Mouse (Mus musculus) limb, embryonic 11.5 days (tissue): ENCODE results near the gene Adssl1. TPM values are rescaled to one million over a fixed set of nuclear protein-coding genes. Genes with fewer than 3 reads are reported as not detected.

Experiments used
- ATAC-seq: fragments of 200-750 bp; cut with Nextera tagmentation; 2 replicates; pipeline ENCODE4 v1.8.0; 2017; ENCODE audit warnings: low read depth; ENCODE audit not compliant: insufficient number of reproducible peaks, low FRiP score, low TSS enrichment
- DNase-seq: peaks from one replicate; pipeline ENCODE4 v3.0.0-alpha.2; 2015; ENCODE audit warnings: low spot score
- H3K27ac ChIP-seq: fragments of 300-500 bp; sonication (generic); replicated peaks from 2 replicates; pipeline ENCODE4 v1.5.1; 2014; ENCODE audit warnings: low read depth, mild to moderate bottlenecking, low read length
- H3K27me3 ChIP-seq: fragments of 300-500 bp; sonication (generic); 2 replicates; pipeline ENCODE4 v1.6.1; 2014; ENCODE audit warnings: mild to moderate bottlenecking, low read length, mixed read lengths; ENCODE audit not compliant: control insufficient read depth, insufficient read depth
- H3K36me3 ChIP-seq: fragments of 300-500 bp; sonication (generic); 2 replicates; pipeline ENCODE4 v1.6.1; 2014; ENCODE audit warnings: mild to moderate bottlenecking, low read length, moderate library complexity, mixed read lengths; ENCODE audit not compliant: control insufficient read depth, insufficient read depth
- H3K4me1 ChIP-seq: fragments of 300-500 bp; sonication (generic); 2 replicates; pipeline ENCODE4 v1.6.1; 2014; ENCODE audit warnings: low read length, mixed read lengths; ENCODE audit not compliant: control insufficient read depth, insufficient read depth
- H3K4me2 ChIP-seq: fragments of 300-500 bp; sonication (generic); 2 replicates; pipeline ENCODE4 v1.6.1; 2014; ENCODE audit warnings: low read depth, mild to moderate bottlenecking, moderate library complexity; ENCODE audit not compliant: severe bottlenecking
- H3K4me3 ChIP-seq: fragments of 300-500 bp; sonication (generic); 2 replicates; pipeline ENCODE4 v1.5.1; 2014; ENCODE audit warnings: low read depth, low read length
- H3K9ac ChIP-seq: fragments of 300-500 bp; sonication (generic); 2 replicates; pipeline ENCODE4 v1.6.1; 2014; ENCODE audit warnings: mild to moderate bottlenecking, low read length
- H3K9me3 ChIP-seq: fragments of 300-500 bp; sonication (generic); 2 replicates; pipeline ENCODE4 v1.6.1; 2016; ENCODE audit warnings: low read length; ENCODE audit not compliant: control insufficient read depth
- WGBS: fragments of 180-500 bp; shearing (Covaris S2); extraction: QIAGEN DNeasy Blood & Tissue Kit; methylation state at CpG from one replicate; pipeline ENCODE4 v1.1.7; 2014; 5-methylcytosine and 5-hydroxymethylcytosine counted together
- polyA plus RNA-seq: library from polyadenylated mRNA; unstranded; fragments of >200 nt; fragmentation: Nextera tagmentation; extraction: Ambion mirVana; gene quantifications from 2 replicates; pipeline ENCODE4 v1.2.1, GENCODE M21; 2014

Adssl1 gene
- polyA plus RNA-seq, 1 experiment from 2014 or later = 4.4 TPM

DNA sequence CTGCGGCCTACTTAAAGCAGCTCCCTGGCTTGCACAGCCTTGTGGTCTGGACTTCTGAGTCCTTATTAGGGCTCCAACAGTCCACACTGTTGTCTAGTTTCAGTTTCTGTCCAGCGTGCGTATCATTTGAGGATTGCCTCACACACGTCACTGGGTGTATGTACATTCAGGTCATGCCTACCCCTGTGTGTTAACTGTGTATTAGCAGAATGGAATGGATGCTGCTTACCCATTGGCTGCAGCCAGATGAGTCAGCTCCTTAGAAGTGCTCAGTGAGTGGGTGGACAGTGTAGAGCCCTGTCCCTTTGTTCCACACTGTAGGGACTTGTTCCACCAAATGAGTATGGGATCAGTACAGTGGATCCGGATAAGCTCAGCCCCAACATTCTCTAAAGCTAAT, 28.2 kb downstream of the Adssl1 start:
- ATAC-seq (no peak), DNase-seq (no peak)
- H3K36me3 ChIP-seq = peaks cover 20% of the 10 kb centered on the region; the same call in 1 of the 2 replicates
- H3K9ac ChIP-seq = no peak overlapping the region
- no peaks in the 10 kb centered on the region for H3K27me3 ChIP-seq
- H3K27ac ChIP-seq = no peak overlapping the region
- no peaks in the 10 kb centered on the region for H3K9me3 ChIP-seq
- no peak overlapping the region for H3K4me2 ChIP-seq
- peaks cover 7% of the 10 kb centered on the region; the same call in 1 of the 2 replicates for H3K4me1 ChIP-seq
- 92% methylated on average over 5 of the region's 5 CpGs for WGBS
- H3K4me3 ChIP-seq = no peak overlapping the region

GRCm38 (mm10) chr12:112651778-112652439, 32.1 kb downstream of the Adssl1 start:
- Histone ChIP-seq H3K36me3 (peaks cover 42% of the 10 kb centered on the region), H3K9ac (no peak overlapping the region), H3K27ac (no peak overlapping the region), H3K4me3 (no peak overlapping the region), H3K27me3 (no peaks in the 10 kb centered on the region), H3K4me2 (no peak overlapping the region), H3K9me3 (no peaks in the 10 kb centered on the region), H3K4me1 (no peaks in the 10 kb centered on the region)
- ATAC-seq (no peak), DNase-seq (no peak)
- 83% methylated on average over 5 of the region's 5 CpGs for WGBS

GRCm38 (mm10) chr12:112653157-112653824, 33.4 kb downstream of the Adssl1 start:
- Histone ChIP-seq H3K36me3 (peaks cover 49% of the 10 kb centered on the region), H3K4me1 (no peaks in the 10 kb centered on the region), H3K4me2 (no peak overlapping the region), H3K9ac (no peak overlapping the region), H3K27ac (no peak overlapping the region), H3K4me3 (no peak overlapping the region), H3K27me3 (no peaks in the 10 kb centered on the region), H3K9me3 (no peaks in the 10 kb centered on the region)
- WGBS = 61% methylated on average over 7 of the region's 7 CpGs
- ATAC-seq (peak; percentile 61), DNase-seq (peak; percentile 90)

- no peak overlapping the region for H3K4me3 ChIP-seq
- no peak overlapping the region for H3K4me2 ChIP-seq
- H3K9me3 ChIP-seq = no peaks in the 10 kb centered on the region
- peaks cover 47% of the 10 kb centered on the region for H3K36me3 ChIP-seq
- H3K9ac ChIP-seq = no peak overlapping the region
- ATAC-seq = no peak
- no peak overlapping the region for H3K27ac ChIP-seq
- no peak for DNase-seq
- H3K4me1 ChIP-seq = no peaks in the 10 kb centered on the region
- no peaks in the 10 kb centered on the region for H3K27me3 ChIP-seq
- WGBS = 85% methylated on average over 5 of the region's 5 CpGs
These were observed 34.2 kb downstream of the Adssl1 start for GRCm38 (mm10) chr12:112654076-112654475.

DNA sequence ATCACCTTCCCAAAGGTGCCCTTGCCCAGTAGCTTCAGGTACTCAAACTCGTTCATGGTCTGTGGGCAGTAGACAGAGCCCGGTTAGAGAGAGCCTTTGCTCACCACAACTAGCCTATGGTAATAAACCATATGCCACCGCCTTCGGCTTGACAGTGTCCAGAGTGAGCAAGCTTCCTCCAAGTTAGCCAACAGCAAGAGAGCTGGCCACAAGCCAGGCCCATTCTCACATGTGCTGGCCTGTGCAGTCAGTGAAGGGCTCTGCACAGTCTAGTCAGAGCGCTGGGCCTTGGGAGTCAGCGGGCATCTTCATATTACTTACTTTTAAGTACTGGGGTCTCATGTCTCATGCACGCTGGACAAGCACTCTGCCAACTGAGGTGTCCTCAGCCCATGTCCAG, 38.8 kb downstream of the Adssl1 start:
- no peak overlapping the region for H3K4me3 ChIP-seq
- no peak overlapping the region for H3K27ac ChIP-seq
- 94% methylated on average over 7 of the region's 7 CpGs for WGBS
- H3K9ac ChIP-seq = no peak overlapping the region
- no peaks in the 10 kb centered on the region for H3K9me3 ChIP-seq
- peaks cover 56% of the 10 kb centered on the region for H3K36me3 ChIP-seq
- DNase-seq = no peak
- peaks cover 7% of the 10 kb centered on the region for H3K4me1 ChIP-seq
- H3K4me2 ChIP-seq = no peak overlapping the region
- ATAC-seq = no peak
- H3K27me3 ChIP-seq = no peaks in the 10 kb centered on the region

DNA sequence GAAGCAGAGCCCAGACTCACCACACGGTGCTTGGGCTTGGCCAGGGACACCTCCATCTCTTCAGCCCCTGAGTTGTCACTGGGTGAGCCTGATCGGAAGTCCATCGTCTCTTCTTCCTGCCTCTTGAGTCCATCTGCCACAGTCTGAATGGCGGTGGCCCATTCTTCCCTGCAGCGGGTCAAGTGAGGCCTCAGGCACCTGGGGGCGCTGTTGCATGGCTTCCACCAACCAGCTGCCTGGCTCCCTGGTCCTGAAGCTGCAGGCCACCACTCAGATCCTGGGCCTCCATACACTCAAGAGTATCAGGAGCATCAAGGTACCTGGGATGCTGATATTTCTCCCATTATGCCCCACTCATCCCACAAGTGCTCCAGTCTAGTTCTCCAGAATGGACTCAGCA, 39.3 kb downstream of the Adssl1 start:
- H3K27ac ChIP-seq = no peak overlapping the region
- DNase-seq (no peak), ATAC-seq (no peak)
- H3K9ac ChIP-seq = no peak overlapping the region
- H3K9me3 ChIP-seq = no peaks in the 10 kb centered on the region
- peaks cover 7% of the 10 kb centered on the region for H3K4me1 ChIP-seq
- no peak overlapping the region for H3K4me2 ChIP-seq
- peaks cover 55% of the 10 kb centered on the region for H3K36me3 ChIP-seq
- H3K27me3 ChIP-seq = no peaks in the 10 kb centered on the region
- WGBS = 88% methylated on average over 6 of the region's 6 CpGs
- H3K4me3 ChIP-seq = no peak overlapping the region

DNA sequence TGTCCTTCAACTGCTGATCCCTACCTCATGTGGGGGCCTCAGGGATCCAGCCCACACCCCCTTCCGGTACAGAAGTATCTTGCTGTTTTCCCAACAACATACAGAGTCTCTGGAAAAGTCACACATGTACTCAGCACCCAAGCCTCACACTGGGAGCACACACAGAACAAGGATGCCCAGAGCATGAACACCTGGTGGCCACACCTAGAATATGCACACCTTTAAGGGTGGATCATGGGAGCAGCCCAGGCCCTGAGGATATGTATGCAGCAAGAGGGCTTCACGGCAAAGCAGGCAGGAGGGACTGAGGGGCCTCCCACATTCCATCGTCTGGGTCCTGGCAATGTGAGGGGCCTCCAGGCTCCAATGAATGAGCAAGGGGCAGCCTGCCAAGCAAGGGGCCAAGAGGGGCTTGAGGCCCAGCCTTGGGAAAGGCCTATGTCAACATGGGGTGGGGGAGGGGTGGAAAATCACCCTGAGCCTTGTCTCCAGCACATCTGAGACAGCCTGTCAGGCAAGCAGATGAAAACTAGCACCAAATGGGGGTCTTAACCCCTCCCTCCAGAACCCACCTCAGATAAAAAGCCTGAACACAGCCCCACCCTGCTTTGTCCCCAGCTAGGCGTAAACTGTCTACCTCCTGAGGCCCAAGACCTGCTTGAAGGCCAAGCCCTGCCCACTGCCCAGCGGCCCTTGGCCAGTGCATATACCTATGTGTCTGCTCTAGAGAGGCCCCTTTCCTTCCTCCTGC, 40.9 kb downstream of the Adssl1 start:
- Histone ChIP-seq H3K36me3 (peaks cover 51% of the 10 kb centered on the region), H3K4me1 (peaks cover 10% of the 10 kb centered on the region), H3K27me3 (no peaks in the 10 kb centered on the region), H3K9me3 (no peaks in the 10 kb centered on the region), H3K27ac (peak overlapping the region; percentile 70; the same call in 1 of the 2 replicates), H3K4me2 (no peak overlapping the region), H3K4me3 (no peak overlapping the region), H3K9ac (no peak overlapping the region)
- DNase-seq = peak; percentile 37
- ATAC-seq = no peak
- WGBS = 55% methylated on average over 5 of the region's 5 CpGs

DNA sequence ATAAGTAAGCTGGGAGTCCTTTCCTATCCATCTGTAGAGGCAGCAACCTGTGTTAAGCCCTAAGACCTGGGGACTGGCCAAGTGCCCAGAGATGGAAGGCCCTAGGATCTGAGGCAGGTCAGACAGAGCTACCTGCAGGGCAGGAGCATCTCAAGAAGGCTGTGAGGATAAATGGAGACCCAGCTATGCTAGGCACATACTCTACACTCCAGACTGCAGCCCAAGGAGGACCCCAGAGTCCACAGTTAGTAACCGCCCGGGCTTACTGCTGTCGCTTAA, 41.4 kb downstream of the Adssl1 start:
- Histone ChIP-seq H3K27me3 (no peaks in the 10 kb centered on the region), H3K9me3 (no peaks in the 10 kb centered on the region), H3K4me2 (no peak overlapping the region), H3K4me3 (no peak overlapping the region), H3K9ac (no peak overlapping the region), H3K36me3 (peaks cover 47% of the 10 kb centered on the region), H3K27ac (peak overlapping the region; percentile 70; the same call in 1 of the 2 replicates), H3K4me1 (peaks cover 10% of the 10 kb centered on the region)
- ATAC-seq (no peak), DNase-seq (no peak)
- 95% methylated on average over 3 of the region's 3 CpGs for WGBS
